Mouse (Mus musculus) urinary bladder, postnatal 36 days (tissue): Measurements from ENCODE around the gene Ripply3.
"Not testable (repeated sequence)": the region's sequence is repeated elsewhere in the genome, so short reads cannot be mapped to it uniquely, and the experiment has no call there.

Source experiments
- DNase-seq, 2 experiments: peaks; one replicate each; pipeline ENCODE4 v3.0.0; 2022; ENCODE audit warnings: low spot score in 2 of 2, mixed read lengths in 1 of 2

Gene Ripply3

DNA sequence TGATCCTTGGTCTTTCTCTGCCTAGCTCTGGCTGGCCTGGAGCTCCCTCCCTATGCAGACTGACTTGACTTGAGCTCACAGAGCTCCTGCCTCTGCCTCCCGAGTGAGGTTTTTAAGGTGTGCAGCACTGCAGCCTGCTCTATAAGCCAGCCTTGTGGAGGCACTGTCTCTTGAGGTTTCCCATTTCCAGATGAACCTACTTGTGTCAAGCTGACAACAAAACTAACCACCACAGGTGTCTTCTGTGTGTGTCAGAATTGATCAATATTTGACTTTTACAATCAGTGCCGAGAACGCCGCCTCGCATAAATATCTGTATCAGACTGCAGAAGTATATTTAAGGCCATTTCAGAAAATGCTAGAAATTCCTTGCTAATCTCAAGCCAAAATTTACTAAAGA is 13.6 kb upstream of the Ripply3 start:
- DNase-seq = no peak

DNA sequence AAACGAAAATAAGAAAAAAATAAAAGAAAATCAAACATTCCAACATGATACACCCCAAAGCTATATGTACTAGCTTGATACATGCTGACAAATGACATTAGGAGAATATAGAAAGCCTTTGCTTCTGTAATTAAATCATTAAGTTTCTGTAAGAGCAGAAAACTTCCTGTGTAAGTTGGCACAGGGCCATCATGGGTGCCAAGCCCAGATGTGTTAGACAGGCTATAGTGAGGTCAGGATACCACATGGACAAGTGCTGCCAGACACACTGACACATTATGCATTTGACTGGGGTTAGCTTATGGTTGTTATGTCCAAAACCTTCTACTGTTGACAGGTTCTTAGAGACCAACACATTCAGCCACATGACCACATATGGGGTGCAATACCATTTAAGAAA is 13.0 kb upstream of the Ripply3 start:
- no peak for DNase-seq

GRCm38 (mm10) chr16:94317752-94318151 is 10.5 kb upstream of the Ripply3 start:
- DNase-seq = peak; percentile 13 to 28

- no peak for DNase-seq
Measured at GRCm38 (mm10) chr16:94320223-94320622, 8.0 kb upstream of the Ripply3 start.

- no peak for DNase-seq
Measured at GRCm38 (mm10) chr16:94323681-94324080, 4.5 kb upstream of the Ripply3 start.

DNA sequence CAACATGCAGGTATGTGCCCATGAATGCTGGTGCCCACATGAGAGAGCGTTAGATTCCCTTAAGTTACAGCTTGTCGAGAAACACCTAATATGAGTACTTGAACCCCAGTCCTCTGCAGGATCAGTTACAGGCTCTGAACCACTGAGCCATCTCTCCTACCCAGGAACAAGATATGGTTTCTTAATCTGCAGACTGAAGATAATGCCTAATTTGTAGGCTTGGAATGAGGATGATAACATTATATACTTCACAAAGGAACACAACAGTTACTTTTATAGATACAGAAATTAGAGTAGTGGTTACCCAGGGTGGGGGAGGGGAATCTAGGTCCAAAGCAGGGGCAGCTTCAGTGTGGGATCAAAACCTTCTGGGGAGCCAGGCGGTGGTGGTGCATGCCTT is 2.2 kb upstream of the Ripply3 start:
- DNase-seq = no peak

- no peak for DNase-seq
Measured at GRCm38 (mm10) chr16:94328881-94329867, 954 bp downstream of the Ripply3 start.

GRCm38 (mm10) chr16:94330429-94330828 is 2.2 kb downstream of the Ripply3 start:
- no peak for DNase-seq

- no peak for DNase-seq
Measured at GRCm38 (mm10) chr16:94331233-94331885, 3.1 kb downstream of the Ripply3 start.

- DNase-seq = peak; percentile 59 to 69
Measured at GRCm38 (mm10) chr16:94331886-94332252, 3.6 kb downstream of the Ripply3 start.

DNA sequence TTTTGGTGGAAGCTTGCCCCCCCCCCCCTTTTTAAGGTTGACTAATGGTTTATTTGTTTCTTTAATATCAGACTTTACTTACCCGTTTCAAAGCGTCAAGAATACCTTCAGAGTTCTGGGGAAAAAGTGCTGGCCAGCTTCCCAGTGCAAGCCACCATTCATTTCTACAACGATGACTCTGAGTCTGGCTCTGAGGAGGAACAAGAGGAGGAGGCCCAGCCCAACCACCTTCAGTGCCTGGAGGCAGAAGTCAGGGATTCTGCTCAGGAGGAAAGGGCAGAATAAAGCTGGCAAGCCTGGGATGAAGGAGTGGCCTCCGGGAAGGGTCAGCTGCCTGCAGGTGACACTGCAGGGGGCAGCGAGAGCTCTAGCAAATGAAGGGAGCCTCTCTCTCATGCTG is 7.4 kb downstream of the Ripply3 start:
- no peak for DNase-seq

DNA sequence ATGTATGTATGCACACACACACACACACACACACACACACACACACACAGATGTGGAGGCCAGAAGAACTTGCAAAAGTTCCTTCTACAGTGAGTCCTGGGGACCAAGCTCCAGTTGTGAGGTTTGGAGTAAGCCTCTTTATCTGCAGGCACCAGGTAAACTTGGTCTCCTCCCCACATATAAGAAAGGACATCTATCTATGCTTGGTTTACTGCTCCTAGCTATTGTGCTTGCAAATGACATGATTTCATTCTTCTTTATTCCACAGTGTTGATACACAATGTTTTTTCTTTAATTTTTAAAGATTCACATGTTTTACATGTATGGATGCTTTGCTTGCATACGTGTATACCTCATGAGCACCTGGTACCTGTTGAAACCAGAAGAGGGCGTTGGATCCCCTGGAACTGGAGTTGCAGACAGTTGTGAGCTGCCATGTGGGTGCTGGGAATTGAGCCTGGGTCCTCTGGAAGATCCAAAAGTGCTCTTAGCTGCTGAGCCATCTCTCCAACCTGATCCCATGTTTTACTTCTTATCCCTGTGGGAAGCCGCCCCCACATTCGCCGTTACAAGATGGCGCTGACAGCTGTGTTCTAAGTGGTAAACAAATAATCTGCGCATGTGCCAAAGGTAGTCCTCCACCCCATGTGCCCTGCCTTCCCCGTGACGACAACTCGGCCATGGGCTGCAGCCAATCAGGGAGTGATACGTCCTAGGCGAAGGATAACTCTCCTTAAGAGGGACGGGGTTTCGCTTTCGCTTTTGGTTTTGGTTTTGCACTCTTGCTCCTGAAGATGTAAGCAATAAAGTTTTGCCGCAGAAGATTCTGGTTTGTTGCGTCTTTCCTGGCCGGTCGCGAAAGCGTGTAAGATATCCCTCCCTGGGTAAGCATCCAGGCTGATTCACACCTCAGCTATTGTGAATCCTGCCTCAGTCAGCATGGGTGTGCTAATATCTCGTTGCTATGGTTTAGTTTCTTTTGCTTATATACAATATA is 11.2 kb downstream of the Ripply3 start:
- not testable (repeated sequence) for DNase-seq

GRCm38 (mm10) chr16:94345733-94346132 is 17.5 kb downstream of the Ripply3 start:
- DNase-seq = no peak

GRCm38 (mm10) chr16:94347080-94347731 is 19.0 kb downstream of the Ripply3 start:
- DNase-seq = no peak

DNA sequence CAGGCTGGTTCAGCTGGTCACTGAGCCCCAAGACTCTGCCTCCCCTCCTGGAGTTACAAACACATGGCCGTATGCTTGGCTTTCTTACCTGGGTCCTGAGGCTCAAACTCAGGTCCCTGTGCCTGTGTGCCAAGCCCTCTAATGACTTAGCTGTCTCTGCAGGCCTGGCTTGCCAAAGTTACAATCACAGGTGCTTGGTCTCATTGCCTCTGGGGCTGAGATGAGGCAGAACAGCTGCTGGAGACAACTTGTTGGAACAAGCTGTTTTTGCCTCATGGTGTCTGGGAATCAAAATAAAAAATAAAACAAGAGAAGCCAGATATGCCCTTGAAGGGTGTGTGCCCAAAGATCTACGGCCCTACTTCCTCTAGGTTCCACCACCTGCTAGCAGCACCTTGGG is 20.6 kb downstream of the Ripply3 start:
- DNase-seq = no peak

- DNase-seq = no peak
Measured at GRCm38 (mm10) chr16:94349588-94350286, 21.5 kb downstream of the Ripply3 start.

- no peak for DNase-seq
Measured at GRCm38 (mm10) chr16:94350287-94350677, 22.1 kb downstream of the Ripply3 start.

DNA sequence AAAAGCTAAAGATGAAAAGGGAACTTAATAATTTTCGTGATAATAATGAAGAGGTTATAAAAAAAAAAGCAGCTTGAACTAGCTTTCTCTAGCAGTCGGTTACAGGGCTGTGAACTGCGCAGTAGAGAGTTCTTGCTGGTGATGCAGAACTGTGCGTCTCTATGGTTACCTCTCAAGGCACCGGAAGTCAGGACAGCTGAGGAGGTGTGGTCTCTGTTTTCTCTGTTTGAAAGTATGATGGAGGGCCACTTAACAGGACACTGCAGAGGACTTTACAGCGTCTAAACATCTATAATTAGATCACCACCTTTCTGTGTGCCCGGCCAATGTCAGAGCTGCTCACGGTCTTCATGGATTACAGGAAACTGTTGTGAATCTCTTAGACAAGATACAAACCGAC is 26.2 kb downstream of the Ripply3 start:
- DNase-seq = no peak

- DNase-seq = no peak
Measured at GRCm38 (mm10) chr16:94356046-94356445, 27.8 kb downstream of the Ripply3 start.

- no peak for DNase-seq
Measured at GRCm38 (mm10) chr16:94356776-94357494, 28.7 kb downstream of the Ripply3 start.
